Mouse (Mus musculus): ENCODE results near the gene Krtap5-3. TPM values are rescaled to one million over a fixed set of nuclear protein-coding genes. Genes with fewer than 3 reads are reported as not detected.
"Not testable (repeated sequence)": the region's sequence is repeated elsewhere in the genome, so short reads cannot be mapped to it uniquely, and the experiment has no call there.

The Krtap5-3 gene
- polyA plus RNA-seq, 2 experiments: not detected

- Histone ChIP-seq H3K36me3 (ENCODE audit: control insufficient read depth, insufficient read depth, low read length) (no peaks in the 10 kb centered on the region), H3K4me3 (replicated peaks; ENCODE audit: low read length) (no peak overlapping the region), H3K4me1 (ENCODE audit: control insufficient read depth, insufficient read depth, low read length) (no peaks in the 10 kb centered on the region), H3K9ac (ENCODE audit: low read depth, low read length, severe bottlenecking) (no peak overlapping the region), H3K27me3 (ENCODE audit: control insufficient read depth, insufficient read depth, low read length) (no peaks in the 10 kb centered on the region), H3K4me2 (replicated peaks; ENCODE audit: low read depth, low read length, severe bottlenecking) (no peak overlapping the region), H3K27ac (replicated peaks; ENCODE audit: low read depth, low read length) (no peak overlapping the region), H3K9me3 (ENCODE audit: control insufficient read depth, low read length) (no peaks in the 10 kb centered on the region)
- DNase-seq (ENCODE audit: low spot score): peak; percentile 10
- 46% methylated on average over 3 of the region's 3 CpGs for WGBS
- no peak for ATAC-seq (ENCODE audit: low FRiP score, low read depth)
- no peak for TF ChIP-seq POLR2A (IDR thresholded peaks at IDR 0.05; ENCODE audit: borderline replicate concordance, extremely low read depth, insufficient read depth, insufficient read length)
These were observed 31.3 kb upstream of the Krtap5-3 start for GRCm38 (mm10) chr7:142169836-142170235.

GRCm38 (mm10) chr7:142175905-142176304, 25.3 kb upstream of the Krtap5-3 start, which contains the start of gene Krtap5-2:
Gene Krtap5-2, minus strand, starts transcription at chr7:142176005.
- not testable (repeated sequence) for H3K4me3 ChIP-seq (replicated peaks; ENCODE audit: low read length); DNase-seq (ENCODE audit: low spot score); H3K9ac ChIP-seq (ENCODE audit: low read depth, low read length, severe bottlenecking); H3K9me3 ChIP-seq (ENCODE audit: control insufficient read depth, low read length); ATAC-seq (ENCODE audit: low FRiP score, low read depth); H3K27me3 ChIP-seq (ENCODE audit: control insufficient read depth, insufficient read depth, low read length); H3K4me1 ChIP-seq (ENCODE audit: control insufficient read depth, insufficient read depth, low read length); H3K27ac ChIP-seq (replicated peaks; ENCODE audit: low read depth, low read length); H3K4me2 ChIP-seq (replicated peaks; ENCODE audit: low read depth, low read length, severe bottlenecking); H3K36me3 ChIP-seq (ENCODE audit: control insufficient read depth, insufficient read depth, low read length)

GRCm38 (mm10) chr7:142178685-142179084, 22.5 kb upstream of the Krtap5-3 start:
- TF ChIP-seq POLR2A (IDR thresholded peaks at IDR 0.05; ENCODE audit: borderline replicate concordance, extremely low read depth, insufficient read depth, insufficient read length): no peak
- WGBS: 74% methylated on average over 1 of the region's 1 CpGs
- no peak for ATAC-seq (ENCODE audit: low FRiP score, low read depth)

GRCm38 (mm10) chr7:142181021-142181420, 20.1 kb upstream of the Krtap5-3 start:
- ATAC-seq (ENCODE audit: low FRiP score, low read depth) (no peak), DNase-seq (ENCODE audit: low spot score) (no peak)
- H3K9me3 ChIP-seq (ENCODE audit: control insufficient read depth, low read length): no peaks in the 10 kb centered on the region
- H3K4me1 ChIP-seq (ENCODE audit: control insufficient read depth, insufficient read depth, low read length): no peaks in the 10 kb centered on the region
- no peaks in the 10 kb centered on the region for H3K27me3 ChIP-seq (ENCODE audit: control insufficient read depth, insufficient read depth, low read length)
- no peak for TF ChIP-seq POLR2A (IDR thresholded peaks at IDR 0.05; ENCODE audit: borderline replicate concordance, extremely low read depth, insufficient read depth, insufficient read length)
- no peak overlapping the region for H3K4me3 ChIP-seq (replicated peaks; ENCODE audit: low read length)
- H3K36me3 ChIP-seq (ENCODE audit: control insufficient read depth, insufficient read depth, low read length): no peaks in the 10 kb centered on the region
- 38% methylated on average over 1 of the region's 1 CpGs for WGBS
- H3K27ac ChIP-seq (replicated peaks; ENCODE audit: low read depth, low read length): no peak overlapping the region
- no peak overlapping the region for H3K9ac ChIP-seq (ENCODE audit: low read depth, low read length, severe bottlenecking)
- no peak overlapping the region for H3K4me2 ChIP-seq (replicated peaks; ENCODE audit: low read depth, low read length, severe bottlenecking)

More at GRCm38 (mm10) chr7:142178685-142179084, 22.5 kb upstream of the Krtap5-3 start:
- H3K4me2 ChIP-seq (replicated peaks; ENCODE audit: low read depth, low read length, severe bottlenecking): no peak overlapping the region
- H3K4me1 ChIP-seq (ENCODE audit: control insufficient read depth, insufficient read depth, low read length): no peaks in the 10 kb centered on the region
- H3K9me3 ChIP-seq (ENCODE audit: control insufficient read depth, low read length): no peaks in the 10 kb centered on the region
- H3K27ac ChIP-seq (replicated peaks; ENCODE audit: low read depth, low read length): no peak overlapping the region
- no peaks in the 10 kb centered on the region for H3K36me3 ChIP-seq (ENCODE audit: control insufficient read depth, insufficient read depth, low read length)
- no peak overlapping the region for H3K4me3 ChIP-seq (replicated peaks; ENCODE audit: low read length)
- no peaks in the 10 kb centered on the region for H3K27me3 ChIP-seq (ENCODE audit: control insufficient read depth, insufficient read depth, low read length)
- H3K9ac ChIP-seq (ENCODE audit: low read depth, low read length, severe bottlenecking): no peak overlapping the region
- DNase-seq (ENCODE audit: low spot score): no peak

- Histone ChIP-seq H3K9me3 (ENCODE audit: control insufficient read depth, low read length) (no peaks in the 10 kb centered on the region), H3K4me3 (replicated peaks; ENCODE audit: low read length) (no peak overlapping the region), H3K27me3 (ENCODE audit: control insufficient read depth, insufficient read depth, low read length) (no peaks in the 10 kb centered on the region), H3K27ac (replicated peaks; ENCODE audit: low read depth, low read length) (no peak overlapping the region), H3K4me1 (ENCODE audit: control insufficient read depth, insufficient read depth, low read length) (no peaks in the 10 kb centered on the region), H3K36me3 (ENCODE audit: control insufficient read depth, insufficient read depth, low read length) (no peaks in the 10 kb centered on the region), H3K9ac (ENCODE audit: low read depth, low read length, severe bottlenecking) (no peak overlapping the region), H3K4me2 (replicated peaks; ENCODE audit: low read depth, low read length, severe bottlenecking) (no peak overlapping the region)
- DNase-seq (ENCODE audit: low spot score): no peak
- ATAC-seq (ENCODE audit: low FRiP score, low read depth): no peak
- TF ChIP-seq POLR2A (IDR thresholded peaks at IDR 0.05; ENCODE audit: borderline replicate concordance, extremely low read depth, insufficient read depth, insufficient read length): no peak
- 64% methylated on average over 2 of the region's 2 CpGs for WGBS
These were observed 13.0 kb upstream of the Krtap5-3 start for GRCm38 (mm10) chr7:142188156-142188555.

- Histone ChIP-seq H3K36me3 (ENCODE audit: control insufficient read depth, insufficient read depth, low read length) (no peaks in the 10 kb centered on the region), H3K4me3 (replicated peaks; ENCODE audit: low read length) (no peak within 1 kb of the TSS), H3K9me3 (ENCODE audit: control insufficient read depth, low read length) (no peaks in the 10 kb centered on the region), H3K9ac (ENCODE audit: low read depth, low read length, severe bottlenecking) (no peak within 1 kb of the TSS), H3K27ac (replicated peaks; ENCODE audit: low read depth, low read length) (no peak within 1 kb of the TSS), H3K27me3 (ENCODE audit: control insufficient read depth, insufficient read depth, low read length) (no peaks in the 10 kb centered on the region), H3K4me1 (ENCODE audit: control insufficient read depth, insufficient read depth, low read length) (no peaks in the 10 kb centered on the region), H3K4me2 (replicated peaks; ENCODE audit: low read depth, low read length, severe bottlenecking) (no peak within 1 kb of the TSS)
- no peak for TF ChIP-seq POLR2A (IDR thresholded peaks at IDR 0.05; ENCODE audit: borderline replicate concordance, extremely low read depth, insufficient read depth, insufficient read length)
- DNase-seq (ENCODE audit: low spot score) (no peak), ATAC-seq (ENCODE audit: low FRiP score, low read depth) (no peak)
- 38% methylated on average over 2 of the region's 2 CpGs for WGBS
These were observed 10.9 kb upstream of the Krtap5-3 start, which contains the start of gene Gm10153 for GRCm38 (mm10) chr7:142190289-142190688. Gene Gm10153, minus strand, starts transcription at chr7:142190389.

Measured in limb, embryonic 14.5 days (tissue).